Mouse (Mus musculus) intestine, postnatal 0 days (tissue): Measurements from ENCODE around the gene Arhgef6. TPM values are rescaled to one million over a fixed set of nuclear protein-coding genes. Genes with fewer than 3 reads are reported as not detected.

ENCODE experiments used
- ATAC-seq: fragments of 200-750 bp; cut with Nextera tagmentation; 2 replicates; pipeline ENCODE4 v1.8.0; 2017; ENCODE audit warnings: mild to moderate bottlenecking, moderate TSS enrichment, moderate library complexity
- H3K27ac ChIP-seq: fragments of 300-500 bp; sonication (generic); 2 replicates; pipeline ENCODE4 v1.5.1; 2014; ENCODE audit warnings: mild to moderate bottlenecking, low read depth, low read length, moderate library complexity
- H3K27me3 ChIP-seq: fragments of 300-500 bp; sonication (generic); replicated peaks from 2 replicates; pipeline ENCODE4 v1.6.1; 2014; ENCODE audit warnings: low read length, mixed read lengths; ENCODE audit not compliant: control insufficient read depth, insufficient read depth
- H3K36me3 ChIP-seq: fragments of 300-500 bp; sonication (generic); 2 replicates; pipeline ENCODE4 v1.6.1; 2014; ENCODE audit warnings: mild to moderate bottlenecking, moderate library complexity; ENCODE audit not compliant: control insufficient read depth, insufficient read depth
- H3K4me1 ChIP-seq: fragments of 300-500 bp; sonication (generic); replicated peaks from 2 replicates; pipeline ENCODE4 v1.6.1; 2014; ENCODE audit warnings: antibody characterized with exemption, low read length, mixed read lengths; ENCODE audit not compliant: control insufficient read depth, insufficient read depth
- H3K4me2 ChIP-seq: fragments of 300-500 bp; sonication (generic); replicated peaks from 2 replicates; pipeline ENCODE4 v1.6.1; 2014; ENCODE audit warnings: low read depth, mild to moderate bottlenecking, moderate library complexity
- H3K4me3 ChIP-seq: fragments of 300-500 bp; sonication (generic); 2 replicates; pipeline ENCODE4 v1.5.1; 2014; ENCODE audit warnings: low read depth, low read length
- H3K9ac ChIP-seq: fragments of 300-500 bp; sonication (generic); 2 replicates; pipeline ENCODE4 v1.6.1; 2014; ENCODE audit warnings: mild to moderate bottlenecking, low read depth, low read length
- H3K9me3 ChIP-seq: fragments of 300-500 bp; sonication (generic); 2 replicates; pipeline ENCODE4 v1.6.1; 2016; ENCODE audit warnings: mixed run types; ENCODE audit not compliant: control insufficient read depth
- CTCF ChIP-seq: sonication (generic); IDR thresholded peaks from 2 replicates; pipeline ENCODE4 v1.5.1; 2016; ENCODE audit warnings: low read depth, mild to moderate bottlenecking, control low read depth, antibody characterized with exemption, moderate library complexity
- WGBS: fragments of 180-500 bp; shearing (Covaris S2); extraction: QIAGEN DNeasy Blood & Tissue Kit; methylation state at CpG from one replicate; pipeline ENCODE4 v1.1.7; 2014; 5-methylcytosine and 5-hydroxymethylcytosine counted together
- polyA plus RNA-seq: library from polyadenylated mRNA; unstranded; fragments of >200 nt; fragmentation: Nextera tagmentation; extraction: Ambion mirVana; gene quantifications from 2 replicates; pipeline ENCODE4 v1.2.1, GENCODE M21; 2015

Arhgef6 gene
- polyA plus RNA-seq, 1 experiment from 2014 or later = 2.7 TPM

DNA sequence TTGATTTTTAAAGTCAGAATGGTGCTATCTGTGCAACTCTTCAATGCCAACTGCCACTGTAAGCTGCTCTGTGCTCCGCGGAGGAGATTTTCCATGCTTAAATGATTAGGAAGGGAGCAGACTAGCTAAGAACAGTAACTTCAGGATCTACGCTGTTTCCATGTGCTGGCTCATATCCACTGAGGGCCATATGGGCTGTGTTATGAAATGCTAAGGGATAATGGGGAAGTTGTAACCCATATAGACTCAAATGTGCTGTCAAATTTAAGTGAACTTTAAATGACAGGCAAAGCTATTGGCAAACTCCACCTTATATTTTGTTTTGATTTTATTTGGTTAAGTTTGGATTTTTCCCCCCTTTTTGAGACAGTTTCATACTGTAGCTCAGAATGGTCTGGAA lies 125.7 kb downstream of the Arhgef6 start:
- H3K9me3 ChIP-seq = no peaks in the 10 kb centered on the region
- no peaks in the 10 kb centered on the region for H3K27me3 ChIP-seq
- H3K36me3 ChIP-seq = no peaks in the 10 kb centered on the region
- no peak for ATAC-seq
- no peak overlapping the region for H3K9ac ChIP-seq
- no peak for TF ChIP-seq CTCF
- H3K4me1 ChIP-seq = no peaks in the 10 kb centered on the region
- WGBS = 83% methylated on average over 3 of the region's 3 CpGs
- H3K27ac ChIP-seq = no peak overlapping the region
- no peak overlapping the region for H3K4me2 ChIP-seq
- no peak overlapping the region for H3K4me3 ChIP-seq

DNA sequence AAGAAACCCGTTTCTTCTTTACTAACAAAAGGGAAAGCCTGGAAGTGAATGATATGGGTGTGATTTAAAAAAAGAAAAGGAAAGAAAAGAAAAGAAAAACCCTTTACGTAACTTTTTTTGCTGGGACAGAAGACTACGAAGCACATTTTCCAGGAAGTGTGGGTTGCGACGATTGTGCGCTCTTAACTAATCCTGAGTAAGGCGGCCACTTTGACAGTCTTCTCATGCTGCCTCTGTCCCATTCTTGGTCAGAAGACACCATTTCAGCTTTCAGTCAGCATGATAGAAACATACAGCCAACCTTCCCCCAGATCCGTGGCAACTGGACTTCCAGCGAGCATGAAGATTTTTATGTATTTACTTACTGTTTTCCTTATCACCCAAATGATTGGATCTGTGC lies 126.7 kb downstream of the Arhgef6 start, which contains the start of gene Cd40lg:
TSS of gene Cd40lg (plus strand) at position 268 of the 400 bp plus-strand sequence.
- no peaks in the 10 kb centered on the region for H3K27me3 ChIP-seq
- no peaks in the 10 kb centered on the region for H3K9me3 ChIP-seq
- no peak within 1 kb of the TSS for H3K4me3 ChIP-seq
- WGBS = 83% methylated on average over 9 of the region's 9 CpGs
- H3K4me2 ChIP-seq = no peak within 1 kb of the TSS
- TF ChIP-seq CTCF = no peak
- H3K27ac ChIP-seq = no peak within 1 kb of the TSS
- no peaks in the 10 kb centered on the region for H3K4me1 ChIP-seq
- H3K36me3 ChIP-seq = no peaks in the 10 kb centered on the region
- ATAC-seq = no peak
- no peak within 1 kb of the TSS for H3K9ac ChIP-seq

DNA sequence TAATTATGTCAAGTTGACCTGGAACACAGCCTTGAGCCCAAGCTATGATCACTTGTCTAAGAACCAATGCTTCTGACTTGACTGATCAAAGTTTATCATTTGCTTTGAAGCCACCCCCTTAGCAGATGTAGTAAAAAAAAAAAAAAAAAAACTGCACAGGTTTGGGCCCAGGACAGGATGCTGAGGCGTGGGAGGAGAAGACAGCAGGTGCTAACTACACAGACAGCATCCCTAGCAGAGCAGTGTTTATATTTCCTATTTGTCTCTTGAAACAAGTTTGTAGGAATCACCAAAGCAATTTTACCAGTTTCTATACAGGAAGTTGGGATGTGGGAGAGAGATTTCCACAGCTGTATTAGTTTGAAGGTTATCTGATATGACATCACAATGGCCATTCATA lies 127.9 kb downstream of the Arhgef6 start:
- H3K27me3 ChIP-seq = no peaks in the 10 kb centered on the region
- H3K9ac ChIP-seq = no peak overlapping the region
- H3K4me1 ChIP-seq = no peaks in the 10 kb centered on the region
- H3K9me3 ChIP-seq = no peaks in the 10 kb centered on the region
- H3K27ac ChIP-seq = no peak overlapping the region
- H3K4me2 ChIP-seq = no peak overlapping the region
- WGBS = 67% methylated on average over 1 of the region's 1 CpGs
- ATAC-seq = no peak
- no peak overlapping the region for H3K4me3 ChIP-seq
- H3K36me3 ChIP-seq = no peaks in the 10 kb centered on the region
- no peak for TF ChIP-seq CTCF

DNA sequence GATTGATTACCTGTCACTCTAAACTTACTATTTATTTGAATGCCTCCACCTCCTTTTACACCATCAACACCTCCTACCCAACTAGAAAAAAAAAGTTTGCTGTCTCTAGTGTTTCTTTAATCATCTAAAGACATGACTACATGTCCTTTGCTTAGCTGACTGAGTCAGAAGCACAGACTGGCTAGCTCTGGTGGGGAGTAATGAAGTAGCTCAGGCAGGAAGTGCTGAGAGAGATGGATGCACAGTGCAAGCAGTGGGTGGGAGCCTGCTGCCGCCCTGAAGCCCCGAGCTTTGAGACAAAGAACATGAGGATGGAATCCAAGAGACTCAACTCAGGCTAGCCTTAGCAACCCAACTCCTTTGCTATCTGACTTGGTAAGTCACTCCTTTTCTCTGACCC lies 138.1 kb downstream of the Arhgef6 start:
- no peak for ATAC-seq
- Histone ChIP-seq H3K9me3 (no peaks in the 10 kb centered on the region), H3K36me3 (no peaks in the 10 kb centered on the region), H3K9ac (no peak overlapping the region), H3K4me2 (no peak overlapping the region), H3K4me1 (no peaks in the 10 kb centered on the region), H3K27me3 (no peaks in the 10 kb centered on the region), H3K4me3 (no peak overlapping the region), H3K27ac (no peak overlapping the region)
- WGBS = 52% methylated on average over 2 of the region's 2 CpGs
- no peak for TF ChIP-seq CTCF

DNA sequence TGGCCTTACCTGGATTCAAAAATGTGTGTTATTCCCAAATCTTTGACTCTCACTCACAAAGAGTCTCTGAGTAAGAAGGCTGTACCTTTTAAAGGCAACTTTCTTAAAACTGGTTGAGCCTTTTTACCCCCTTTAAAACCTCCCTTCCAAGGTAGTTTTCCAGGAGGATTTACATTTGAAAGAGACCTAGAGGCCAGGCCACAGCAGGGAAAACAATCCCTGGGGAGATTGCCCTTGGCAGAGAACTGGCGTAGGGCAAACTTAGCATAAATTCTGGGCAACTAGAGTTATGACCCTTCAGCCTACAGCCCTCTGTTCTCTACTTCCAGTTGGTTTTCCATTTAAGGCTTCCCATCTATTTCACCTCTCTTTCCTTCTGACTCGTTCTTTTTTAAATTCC lies 140.5 kb downstream of the Arhgef6 start:
- TF ChIP-seq CTCF = no peak
- no peaks in the 10 kb centered on the region for H3K36me3 ChIP-seq
- 48% methylated on average over 2 of the region's 2 CpGs for WGBS
- H3K9me3 ChIP-seq = no peaks in the 10 kb centered on the region
- H3K4me1 ChIP-seq = no peaks in the 10 kb centered on the region
- no peaks in the 10 kb centered on the region for H3K27me3 ChIP-seq
- ATAC-seq = no peak
- H3K4me3 ChIP-seq = no peak overlapping the region
- no peak overlapping the region for H3K27ac ChIP-seq
- H3K4me2 ChIP-seq = no peak overlapping the region
- H3K9ac ChIP-seq = no peak overlapping the region

DNA sequence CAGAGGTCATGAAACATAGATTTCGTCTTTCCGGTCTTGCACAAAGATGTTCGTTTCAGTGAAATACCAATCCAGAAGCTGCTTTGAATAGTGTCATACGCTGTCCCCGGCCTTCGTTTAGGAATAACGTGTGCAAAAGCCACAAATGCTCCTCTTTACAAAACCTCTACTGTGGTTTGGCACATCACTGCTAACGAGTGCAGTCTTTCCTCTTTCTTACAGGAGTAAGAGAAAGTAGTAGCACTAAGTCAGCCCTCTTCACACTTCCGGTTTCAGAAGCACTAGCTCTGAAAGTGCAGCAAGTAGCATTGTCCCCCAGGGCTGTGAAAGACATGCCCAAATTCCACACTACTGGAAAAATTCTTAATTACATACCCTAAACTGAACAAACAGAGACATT lies 142.2 kb downstream of the Arhgef6 start:
- no peak overlapping the region for H3K27ac ChIP-seq
- ATAC-seq = no peak
- 83% methylated on average over 9 of the region's 9 CpGs for WGBS

DNA sequence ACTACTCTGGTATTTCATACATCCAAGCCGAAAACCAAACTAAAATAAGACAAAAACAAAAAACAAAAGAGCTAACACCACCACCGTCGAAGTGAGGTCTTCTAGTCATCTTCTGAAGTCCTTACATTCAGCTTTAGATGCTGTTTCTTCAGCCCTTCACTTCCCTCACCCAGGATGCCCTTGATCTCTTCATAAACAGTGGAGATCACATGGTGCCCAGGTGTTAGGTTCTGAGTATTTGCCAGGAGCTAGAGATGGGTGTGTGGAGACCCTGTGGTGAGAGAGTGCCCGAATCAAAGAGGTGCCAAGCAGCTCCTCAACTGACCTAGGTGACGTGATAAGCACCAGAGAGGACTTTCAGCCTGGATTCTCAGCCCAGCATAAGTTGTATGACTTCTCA lies 149.2 kb downstream of the Arhgef6 start:
- ATAC-seq = no peak
- Histone ChIP-seq H3K9me3 (no peaks in the 10 kb centered on the region), H3K4me3 (no peak overlapping the region), H3K36me3 (no peaks in the 10 kb centered on the region), H3K9ac (no peak overlapping the region), H3K27ac (no peak overlapping the region), H3K27me3 (no peaks in the 10 kb centered on the region), H3K4me2 (no peak overlapping the region), H3K4me1 (no peaks in the 10 kb centered on the region)
- TF ChIP-seq CTCF = no peak
- WGBS = 72% methylated on average over 5 of the region's 5 CpGs

More for the DNA sequence above, 142.2 kb downstream of the Arhgef6 start:
- H3K9ac ChIP-seq = no peak overlapping the region
- no peak overlapping the region for H3K4me2 ChIP-seq
- H3K36me3 ChIP-seq = no peaks in the 10 kb centered on the region
- TF ChIP-seq CTCF = no peak
- no peaks in the 10 kb centered on the region for H3K27me3 ChIP-seq
- no peaks in the 10 kb centered on the region for H3K4me1 ChIP-seq
- H3K4me3 ChIP-seq = no peak overlapping the region
- H3K9me3 ChIP-seq = no peaks in the 10 kb centered on the region
